Mouse (Mus musculus): Measurements from ENCODE around the gene Nprl3. TPM values are rescaled to one million over a fixed set of nuclear protein-coding genes. Genes with fewer than 3 reads are reported as not detected.
"Not testable (repeated sequence)": the region's sequence is repeated elsewhere in the genome, so short reads cannot be mapped to it uniquely, and the experiment has no call there.

The Nprl3 gene
- polyA plus RNA-seq, 1 experiment from 2014 or later, result 31.0 TPM

GRCm38 (mm10) chr11:32287493-32287825 is 20.0 kb upstream of the Nprl3 start:
- no peak for DNase-seq (ENCODE audit: low spot score)
- H3K27ac ChIP-seq (ENCODE audit: low read depth, low read length), result peak overlapping the region; percentile 53
- no peak for ATAC-seq (replicated peaks; ENCODE audit: low FRiP score)
- H3K4me2 ChIP-seq, result peak overlapping the region; percentile 61
- no peaks in the 10 kb centered on the region; the same call in 1 of the 2 replicates for H3K27me3 ChIP-seq (replicated peaks; ENCODE audit: control insufficient read depth, insufficient read depth, low read length)
- 62% methylated on average over 9 of the region's 9 CpGs for WGBS
- peak overlapping the region; percentile 66 for H3K9ac ChIP-seq (ENCODE audit: low read depth, low read length)
- no peaks in the 10 kb centered on the region for H3K9me3 ChIP-seq (ENCODE audit: control insufficient read depth, low read length)
- H3K36me3 ChIP-seq (ENCODE audit: control insufficient read depth, insufficient read depth, low read length), result no peaks in the 10 kb centered on the region
- H3K4me3 ChIP-seq (ENCODE audit: low read depth, low read length), result peak overlapping the region; percentile 43
- H3K4me1 ChIP-seq (replicated peaks; ENCODE audit: control insufficient read depth, insufficient read depth, low read length), result no peaks in the 10 kb centered on the region; the same call in 1 of the 2 replicates

- H3K27ac ChIP-seq (ENCODE audit: low read depth, low read length), result peak within 1 kb of the TSS; percentile 53
- not testable (repeated sequence) for DNase-seq (ENCODE audit: low spot score); H3K27me3 ChIP-seq (replicated peaks; ENCODE audit: control insufficient read depth, insufficient read depth, low read length); H3K9me3 ChIP-seq (ENCODE audit: control insufficient read depth, low read length); H3K4me1 ChIP-seq (replicated peaks; ENCODE audit: control insufficient read depth, insufficient read depth, low read length); H3K36me3 ChIP-seq (ENCODE audit: control insufficient read depth, insufficient read depth, low read length)
- peak within 1 kb of the TSS; percentile 43 for H3K4me3 ChIP-seq (ENCODE audit: low read depth, low read length)
- H3K9ac ChIP-seq (ENCODE audit: low read depth, low read length), result peak within 1 kb of the TSS; percentile 66
- ATAC-seq (replicated peaks; ENCODE audit: low FRiP score), result peak; percentile 19
- 18% methylated on average over 30 of the region's 33 CpGs for WGBS
- peak within 1 kb of the TSS; percentile 61 for H3K4me2 ChIP-seq
Measured at GRCm38 (mm10) chr11:32286695-32287492, 19.4 kb upstream of the Nprl3 start, which contains the start of gene Hbq1b. Gene Hbq1b (plus strand): TSS chr11:32286965.

GRCm38 (mm10) chr11:32285887-32286286 is 18.4 kb upstream of the Nprl3 start:
- H3K27ac ChIP-seq (ENCODE audit: low read depth, low read length); H3K27me3 ChIP-seq (replicated peaks; ENCODE audit: control insufficient read depth, insufficient read depth, low read length); H3K4me2 ChIP-seq; H3K4me3 ChIP-seq (ENCODE audit: low read depth, low read length); DNase-seq (ENCODE audit: low spot score); H3K9me3 ChIP-seq (ENCODE audit: control insufficient read depth, low read length); ATAC-seq (replicated peaks; ENCODE audit: low FRiP score); H3K36me3 ChIP-seq (ENCODE audit: control insufficient read depth, insufficient read depth, low read length); H3K9ac ChIP-seq (ENCODE audit: low read depth, low read length): not testable (repeated sequence)
- peaks cover 11% of the 10 kb centered on the region for H3K4me1 ChIP-seq (replicated peaks; ENCODE audit: control insufficient read depth, insufficient read depth, low read length)

- DNase-seq (ENCODE audit: low spot score) (no peak), ATAC-seq (replicated peaks; ENCODE audit: low FRiP score) (peak; percentile 74)
- peak overlapping the region; percentile 39 for H3K4me2 ChIP-seq
- WGBS, result 61% methylated on average over 7 of the region's 7 CpGs
- H3K4me1 ChIP-seq (replicated peaks; ENCODE audit: control insufficient read depth, insufficient read depth, low read length), result peaks cover 13% of the 10 kb centered on the region
- 0 out of 2 replicates have a peak overlapping the region, but pooled peaks have one; percentile 12 for H3K9ac ChIP-seq (ENCODE audit: low read depth, low read length)
- H3K4me3 ChIP-seq (ENCODE audit: low read depth, low read length), result peak overlapping the region; percentile 27; the same call in 1 of the 2 replicates
- H3K9me3 ChIP-seq (ENCODE audit: control insufficient read depth, low read length), result no peaks in the 10 kb centered on the region
- H3K36me3 ChIP-seq (ENCODE audit: control insufficient read depth, insufficient read depth, low read length), result no peaks in the 10 kb centered on the region
- H3K27me3 ChIP-seq (replicated peaks; ENCODE audit: control insufficient read depth, insufficient read depth, low read length), result peaks cover 2% of the 10 kb centered on the region; the same call in 1 of the 2 replicates
- H3K27ac ChIP-seq (ENCODE audit: low read depth, low read length), result peak overlapping the region; percentile 71; the same call in 1 of the 2 replicates
Measured at GRCm38 (mm10) chr11:32285031-32285775, 17.7 kb upstream of the Nprl3 start.

- H3K36me3 ChIP-seq (ENCODE audit: control insufficient read depth, insufficient read depth, low read length); H3K27me3 ChIP-seq (replicated peaks; ENCODE audit: control insufficient read depth, insufficient read depth, low read length); H3K9me3 ChIP-seq (ENCODE audit: control insufficient read depth, low read length); DNase-seq (ENCODE audit: low spot score): not testable (repeated sequence)
- Histone ChIP-seq H3K9ac (ENCODE audit: low read depth, low read length) (peak overlapping the region; percentile 55), H3K27ac (ENCODE audit: low read depth, low read length) (peak overlapping the region; percentile 71), H3K4me2 (peak overlapping the region; percentile 43), H3K4me1 (replicated peaks; ENCODE audit: control insufficient read depth, insufficient read depth, low read length) (peaks cover 13% of the 10 kb centered on the region), H3K4me3 (ENCODE audit: low read depth, low read length) (peak overlapping the region; percentile 32)
- 34% methylated on average over 2 of the region's 2 CpGs for WGBS
- ATAC-seq (replicated peaks; ENCODE audit: low FRiP score), result peak; percentile 4
Measured at GRCm38 (mm10) chr11:32284582-32284981, 17.1 kb upstream of the Nprl3 start.

GRCm38 (mm10) chr11:32283091-32283777 is 15.7 kb upstream of the Nprl3 start, which contains the start of gene Hba-a1:
Gene Hba-a1 (plus strand): TSS chr11:32283511.
- Histone ChIP-seq H3K27me3 (replicated peaks; ENCODE audit: control insufficient read depth, insufficient read depth, low read length) (peaks cover 19% of the 10 kb centered on the region), H3K9ac (ENCODE audit: low read depth, low read length) (peak within 1 kb of the TSS; percentile 55), H3K4me3 (ENCODE audit: low read depth, low read length) (peak within 1 kb of the TSS; percentile 32), H3K4me2 (peak within 1 kb of the TSS; percentile 51), H3K4me1 (replicated peaks; ENCODE audit: control insufficient read depth, insufficient read depth, low read length) (peaks cover 13% of the 10 kb centered on the region), H3K27ac (ENCODE audit: low read depth, low read length) (peak within 1 kb of the TSS; percentile 87)
- peak; percentile 79 for ATAC-seq (replicated peaks; ENCODE audit: low FRiP score)
- not testable (repeated sequence) for H3K36me3 ChIP-seq (ENCODE audit: control insufficient read depth, insufficient read depth, low read length); DNase-seq (ENCODE audit: low spot score); H3K9me3 ChIP-seq (ENCODE audit: control insufficient read depth, low read length)
- 11% methylated on average over 1 of the region's 5 CpGs for WGBS

- H3K4me1 ChIP-seq (replicated peaks; ENCODE audit: control insufficient read depth, insufficient read depth, low read length), result peaks cover 13% of the 10 kb centered on the region
- no peaks in the 10 kb centered on the region for H3K9me3 ChIP-seq (ENCODE audit: control insufficient read depth, low read length)
- H3K9ac ChIP-seq (ENCODE audit: low read depth, low read length), result peak overlapping the region; percentile 65
- H3K4me3 ChIP-seq (ENCODE audit: low read depth, low read length), result no peak overlapping the region
- no peaks in the 10 kb centered on the region for H3K36me3 ChIP-seq (ENCODE audit: control insufficient read depth, insufficient read depth, low read length)
- peak overlapping the region; percentile 48 for H3K4me2 ChIP-seq
- 46% methylated on average over 1 of the region's 1 CpGs for WGBS
- ATAC-seq (replicated peaks; ENCODE audit: low FRiP score) (no peak), DNase-seq (ENCODE audit: low spot score) (no peak)
- H3K27me3 ChIP-seq (replicated peaks; ENCODE audit: control insufficient read depth, insufficient read depth, low read length), result peaks cover 29% of the 10 kb centered on the region
- peak overlapping the region; percentile 87 for H3K27ac ChIP-seq (ENCODE audit: low read depth, low read length)
Measured at GRCm38 (mm10) chr11:32281416-32282144, 14.1 kb upstream of the Nprl3 start.

- 78% methylated on average over 2 of the region's 2 CpGs for WGBS
- Histone ChIP-seq H3K9ac (ENCODE audit: low read depth, low read length) (peak overlapping the region; percentile 65; the same call in 1 of the 2 replicates), H3K4me3 (ENCODE audit: low read depth, low read length) (no peak overlapping the region), H3K4me2 (peak overlapping the region; percentile 48), H3K27ac (ENCODE audit: low read depth, low read length) (peak overlapping the region; percentile 87), H3K9me3 (ENCODE audit: control insufficient read depth, low read length) (no peaks in the 10 kb centered on the region), H3K27me3 (replicated peaks; ENCODE audit: control insufficient read depth, insufficient read depth, low read length) (peaks cover 32% of the 10 kb centered on the region), H3K36me3 (ENCODE audit: control insufficient read depth, insufficient read depth, low read length) (no peaks in the 10 kb centered on the region), H3K4me1 (replicated peaks; ENCODE audit: control insufficient read depth, insufficient read depth, low read length) (peaks cover 13% of the 10 kb centered on the region)
- DNase-seq (ENCODE audit: low spot score) (no peak), ATAC-seq (replicated peaks; ENCODE audit: low FRiP score) (no peak)
Measured at GRCm38 (mm10) chr11:32280646-32281045, 13.1 kb upstream of the Nprl3 start.
